8 mouse cellular contexts compared by ENCODE assay signal in genomic region chr12:8947714-8948464, GRCm38 (mm10). TPM values are rescaled to one million over a fixed set of nuclear protein-coding genes. Genes with fewer than 3 reads are reported as not detected.
DNase-seq lines count a peak whose midpoint lies in the region; ATAC-seq and TF ChIP-seq lines count a peak whose summit lies in the region.

Gene Matn3 (plus strand): TSS chr12:8947929.

- ATAC-seq in hindbrain, embryonic 14.5 days (ENCODE audit: low FRiP score): peak; percentile 37; the same call in 1 of the 2 replicates
- peak; percentile 73 for ATAC-seq in limb, embryonic 13.5 days (ENCODE audit: low FRiP score, low read depth)
- peak; percentile 90 for ATAC-seq in midbrain, embryonic 11.5 days (ENCODE audit: low FRiP score)

- TF ChIP-seq POLR2A in spleen, adult 2 months (IDR thresholded peaks at IDR 0.05; ENCODE audit: low read depth, low read length): no peak

- no peak within 1 kb of the TSS for H3K27ac ChIP-seq in hindbrain, embryonic 14.5 days
- H3K27ac ChIP-seq in limb, embryonic 13.5 days: peak within 1 kb of the TSS; percentile 52
- no peak within 1 kb of the TSS for H3K27ac ChIP-seq in midbrain, embryonic 11.5 days (ENCODE audit: low read depth, low read length)
- H3K27ac ChIP-seq in spleen, adult 2 months (ENCODE audit: insufficient read depth, low read length): no peak within 1 kb of the TSS

- TF ChIP-seq CTCF in spleen, adult 2 months (IDR thresholded peaks at IDR 0.05; ENCODE audit: extremely low read depth, insufficient read depth, insufficient read length, insufficient replicate concordance): no peak

- H3K9me3 ChIP-seq in hindbrain, embryonic 14.5 days (ENCODE audit: control insufficient read depth, low read length): no peaks in the 10 kb centered on the region
- no peaks in the 10 kb centered on the region for H3K9me3 ChIP-seq in limb, embryonic 13.5 days
- no peaks in the 10 kb centered on the region for H3K9me3 ChIP-seq in midbrain, embryonic 11.5 days (ENCODE audit: control insufficient read depth, low read length)

- WGBS in hindbrain, embryonic 14.5 days: 1% methylated on average over 42 of the region's 42 CpGs
- under 1% methylated on average over 42 of the region's 42 CpGs for WGBS in limb, embryonic 13.5 days
- under 1% methylated on average over 42 of the region's 42 CpGs for WGBS in midbrain, embryonic 11.5 days
- WGBS in spleen, adult 2 months: 7% methylated on average over 42 of the region's 42 CpGs

- H3K4me3 ChIP-seq in hindbrain, embryonic 14.5 days (replicated peaks; ENCODE audit: low read length): peak within 1 kb of the TSS; percentile 34
- peak within 1 kb of the TSS; percentile 52 for H3K4me3 ChIP-seq in limb, embryonic 13.5 days
- H3K4me3 ChIP-seq in midbrain, embryonic 11.5 days (ENCODE audit: low read depth, low read length): peak within 1 kb of the TSS; percentile 44
- H3K4me3 ChIP-seq in spleen, adult 2 months (ENCODE audit: extremely low read depth, insufficient read depth, insufficient read length): peak within 1 kb of the TSS; percentile 36; the same call in 1 of the 2 replicates

- no peaks in the 10 kb centered on the region for H3K36me3 ChIP-seq in hindbrain, embryonic 14.5 days (replicated peaks; ENCODE audit: control insufficient read depth, insufficient read depth)
- H3K36me3 ChIP-seq in limb, embryonic 13.5 days: no peaks in the 10 kb centered on the region
- H3K36me3 ChIP-seq in midbrain, embryonic 11.5 days (ENCODE audit: control insufficient read depth, insufficient read depth, low read length): no peaks in the 10 kb centered on the region
- H3K36me3 ChIP-seq in spleen, adult 2 months (ENCODE audit: control insufficient read depth, insufficient read depth, low read length): no peaks in the 10 kb centered on the region

- H3K4me1 ChIP-seq in hindbrain, embryonic 14.5 days (replicated peaks; ENCODE audit: control insufficient read depth, insufficient read depth, low read length): peaks cover 5% of the 10 kb centered on the region; the same call in 1 of the 2 replicates
- H3K4me1 ChIP-seq in limb, embryonic 13.5 days: peaks cover 24% of the 10 kb centered on the region
- peaks cover 9% of the 10 kb centered on the region; the same call in 1 of the 2 replicates for H3K4me1 ChIP-seq in midbrain, embryonic 11.5 days (ENCODE audit: control insufficient read depth, insufficient read depth, low read length)
- H3K4me1 ChIP-seq in spleen, adult 2 months (ENCODE audit: control insufficient read depth, insufficient read depth, insufficient read length): peaks cover 8% of the 10 kb centered on the region

- peak within 1 kb of the TSS; percentile 51 for H3K9ac ChIP-seq in hindbrain, embryonic 14.5 days
- peak within 1 kb of the TSS; percentile 66 for H3K9ac ChIP-seq in limb, embryonic 13.5 days
- peak within 1 kb of the TSS; percentile 61 for H3K9ac ChIP-seq in midbrain, embryonic 11.5 days (ENCODE audit: low read length)

- peak within 1 kb of the TSS; percentile 79 for H3K4me2 ChIP-seq in hindbrain, embryonic 14.5 days (replicated peaks)
- peak within 1 kb of the TSS; percentile 98 for H3K4me2 ChIP-seq in limb, embryonic 13.5 days (replicated peaks)
- peak within 1 kb of the TSS; percentile 95 for H3K4me2 ChIP-seq in midbrain, embryonic 11.5 days

- no peaks in the 10 kb centered on the region for H3K27me3 ChIP-seq in hindbrain, embryonic 14.5 days (ENCODE audit: control insufficient read depth, insufficient read depth, low read length)
- H3K27me3 ChIP-seq in limb, embryonic 13.5 days: no peaks in the 10 kb centered on the region; the same call in 1 of the 2 replicates
- H3K27me3 ChIP-seq in midbrain, embryonic 11.5 days (ENCODE audit: control insufficient read depth, insufficient read depth, low read length): no peaks in the 10 kb centered on the region
- H3K27me3 ChIP-seq in spleen, adult 2 months (ENCODE audit: control insufficient read depth, insufficient read depth, low read length): 0 out of 2 replicates have a peak, but pooled peaks cover 2% of the 10 kb centered on the region

- DNase-seq in layer of hippocampus, adult 9-11 months: peak; percentile 17
- DNase-seq in layer of hippocampus, adult 18-20 months (ENCODE audit: low spot score in 2 of 2): no peak
- peak; percentile 32 to 43 for DNase-seq in cerebellum, postnatal 36 days
- peak; percentile 62 to 63 for DNase-seq in gastrocnemius, adult 8-10 months (ENCODE audit: low spot score in 2 of 2)
- peak; percentile 40 for DNase-seq in hindbrain, embryonic 14.5 days (ENCODE audit: low spot score)
- DNase-seq in midbrain, embryonic 11.5 days (ENCODE audit: low spot score, missing footprints): peak; percentile 97
- DNase-seq in spleen, adult 2 months (ENCODE audit: low read depth in 1 of 2, low spot score in 2 of 2): peak in 1 of 2 experiments; percentile 23

RNA-seq across cellular contexts. Expression of gene Matn3, which starts in this region (rescaled TPM):
- total RNA-seq in layer of hippocampus, adult 18-20 months (2021): not detected
- under 1 TPM in 1 of 4 experiments, not detected in 3; 0.12 TPM for total RNA-seq in gastrocnemius, adult 8-10 months (2022)
- 0.15 and 0.17 TPM in 2 replicates for polyA plus RNA-seq in hindbrain, embryonic 14.5 days (2014; fragmentation: Nextera tagmentation; extraction: Ambion mirVana)
- 31.5 and 36.3 TPM in 2 replicates for polyA plus RNA-seq in limb, embryonic 13.5 days (2015; fragmentation: Nextera tagmentation; extraction: Ambion mirVana)
- 1.3 and 1.4 TPM in 2 replicates for polyA plus RNA-seq in midbrain, embryonic 11.5 days (2014; fragmentation: Nextera tagmentation; extraction: Ambion mirVana)
- polyA plus RNA-seq in spleen, adult 2 months (2012; rRNA removed): 0.04 TPM in 1 of 2 replicates, not detected in the other

Comparison
In these comparisons a context has a peak if more than half of its experiments do, and no peak if none do; other contexts are left out.
1. RNA of gene Matn3 (polyA plus RNA-seq): 31.5 to 36.3 TPM in limb, embryonic 13.5 days; 1.3 to 1.4 TPM in midbrain, embryonic 11.5 days, 0.15 to 0.17 TPM in hindbrain, embryonic 14.5 days and 0.04 TPM in spleen, adult 2 months; every median in the first group is over 10 times any median in the second.
2. DNase-seq: peak in layer of hippocampus, adult 9-11 months (single experiment), cerebellum, postnatal 36 days (2 of 2) and midbrain, embryonic 11.5 days (single experiment); none in layer of hippocampus, adult 18-20 months (0 of 2).
3. Peak in DNase-seq in gastrocnemius, adult 8-10 months; RNA of the gene not detected or under 1 TPM.
4. Peak in DNase-seq, ATAC-seq, H3K4me3 ChIP-seq, H3K9ac ChIP-seq and H3K4me2 ChIP-seq in hindbrain, embryonic 14.5 days; RNA of the gene not detected or under 1 TPM.
5. ATAC-seq: peak in every context shown above with its lines; median percentile 90 in midbrain, embryonic 11.5 days; 73 in limb, embryonic 13.5 days; 37 in hindbrain, embryonic 14.5 days.
6. Peak in every context shown above with its lines, with median percentiles within 50 percentile points of each other: H3K4me2 ChIP-seq, H3K4me3 ChIP-seq and H3K9ac ChIP-seq.